Mouse (Mus musculus) embryonic fibroblast, embryonic 13.5 days (primary cell): ENCODE results near the gene Tecpr1. TPM values are rescaled to one million over a fixed set of nuclear protein-coding genes. Genes with fewer than 3 reads are reported as not detected.

ENCODE experiments used
- H3K27ac ChIP-seq: 2 replicates; pipeline ENCODE4 v1.5.1; 2012; ENCODE audit warnings: low read length, control low read depth, inconsistent platforms; ENCODE audit not compliant: insufficient read depth
- H3K4me1 ChIP-seq: 2 replicates; pipeline ENCODE4 v1.6.1; 2011; ENCODE audit warnings: low read length; ENCODE audit not compliant: control insufficient read depth, insufficient read depth
- H3K4me3 ChIP-seq: 2 replicates; pipeline ENCODE4 v1.5.1; 2011; ENCODE audit warnings: mild to moderate bottlenecking, control low read depth, low read length; ENCODE audit not compliant: insufficient read depth
- CTCF ChIP-seq: IDR thresholded peaks from 2 replicates; pipeline ENCODE4 v1.5.1; 2011; ENCODE audit warnings: mild to moderate bottlenecking, control low read depth, low read length, moderate library complexity, borderline replicate concordance; ENCODE audit not compliant: insufficient read depth
- POLR2A ChIP-seq: IDR thresholded peaks from 2 replicates; pipeline ENCODE4 v1.6.1; 2011; ENCODE audit warnings: low read depth, mild to moderate bottlenecking, control low read depth, low read length, moderate library complexity
- polyA plus RNA-seq: library from polyadenylated mRNA; stranded (reverse); fragments of >200 nt; gene quantifications from 2 replicates; pipeline ENCODE4 v1.2.4, GENCODE M21; 2011; ENCODE audit warnings: low read depth; ENCODE audit not compliant: missing spikeins, insufficient read length

Tecpr1 gene
- polyA plus RNA-seq, 1 experiment = 15.7 TPM

- Histone ChIP-seq H3K27ac (no peak overlapping the region), H3K4me1 (no peaks in the 10 kb centered on the region), H3K4me3 (no peak overlapping the region)
- TF ChIP-seq CTCF (no peak), POLR2A (no peak)
Measured at GRCm38 (mm10) chr5:144194416-144194815, 29.0 kb downstream of the Tecpr1 start.

- H3K4me1 ChIP-seq = no peaks in the 10 kb centered on the region
Measured at GRCm38 (mm10) chr5:144192673-144193072, 30.7 kb downstream of the Tecpr1 start.

GRCm38 (mm10) chr5:144191026-144191425 is 32.4 kb downstream of the Tecpr1 start:
- TF ChIP-seq POLR2A (no peak), CTCF (no peak)
- no peaks in the 10 kb centered on the region for H3K4me1 ChIP-seq
- H3K27ac ChIP-seq = no peak overlapping the region
- no peak overlapping the region for H3K4me3 ChIP-seq

More at GRCm38 (mm10) chr5:144192673-144193072, 30.7 kb downstream of the Tecpr1 start:
- H3K27ac ChIP-seq = no peak overlapping the region
- H3K4me3 ChIP-seq = no peak overlapping the region
- TF ChIP-seq POLR2A = no peak

GRCm38 (mm10) chr5:144189950-144190583 is 33.3 kb downstream of the Tecpr1 start, which contains the start of gene Bhlha15:
TSS of gene Bhlha15 (plus strand) at chr5:144190286.
- no peaks in the 10 kb centered on the region for H3K4me1 ChIP-seq
- no peak for TF ChIP-seq POLR2A
- no peak within 1 kb of the TSS for H3K27ac ChIP-seq
- no peak within 1 kb of the TSS for H3K4me3 ChIP-seq

GRCm38 (mm10) chr5:144189327-144189726 is 34.1 kb downstream of the Tecpr1 start:
- no peak overlapping the region for H3K4me3 ChIP-seq
- no peak overlapping the region for H3K27ac ChIP-seq
- TF ChIP-seq POLR2A (no peak), CTCF (no peak)
- no peaks in the 10 kb centered on the region for H3K4me1 ChIP-seq

GRCm38 (mm10) chr5:144188422-144188821 is 35.0 kb downstream of the Tecpr1 start:
- TF ChIP-seq CTCF = no peak
- no peak for TF ChIP-seq POLR2A
- Histone ChIP-seq H3K4me3 (no peak overlapping the region), H3K4me1 (no peaks in the 10 kb centered on the region), H3K27ac (no peak overlapping the region)

- Histone ChIP-seq H3K4me1 (no peaks in the 10 kb centered on the region), H3K27ac (no peak overlapping the region), H3K4me3 (no peak overlapping the region)
- no peak for TF ChIP-seq POLR2A
Measured at GRCm38 (mm10) chr5:144184350-144185045, 38.9 kb downstream of the Tecpr1 start.

GRCm38 (mm10) chr5:144183647-144184335 is 39.6 kb downstream of the Tecpr1 start:
- H3K4me1 ChIP-seq = no peaks in the 10 kb centered on the region
- TF ChIP-seq POLR2A (no peak), CTCF (no peak)
- no peak overlapping the region for H3K27ac ChIP-seq
- H3K4me3 ChIP-seq = no peak overlapping the region

GRCm38 (mm10) chr5:144183248-144183559 is 40.2 kb downstream of the Tecpr1 start:
- Histone ChIP-seq H3K27ac (no peak overlapping the region), H3K4me1 (no peaks in the 10 kb centered on the region), H3K4me3 (no peak overlapping the region)
- TF ChIP-seq CTCF (no peak), POLR2A (no peak)

GRCm38 (mm10) chr5:144182542-144183247 is 40.7 kb downstream of the Tecpr1 start:
- Histone ChIP-seq H3K4me3 (no peak overlapping the region), H3K4me1 (no peaks in the 10 kb centered on the region), H3K27ac (no peak overlapping the region)
- TF ChIP-seq CTCF (no peak), POLR2A (no peak)
